Mouse (Mus musculus): ENCODE data around the gene Ak2. TPM values are rescaled to one million over a fixed set of nuclear protein-coding genes. Genes with fewer than 3 reads are reported as not detected.

The Ak2 gene
- polyA plus RNA-seq, 1 experiment from 2014 or later: 149 TPM

- ATAC-seq (replicated peaks; ENCODE audit: insufficient number of reproducible peaks, insufficient read depth, low FRiP score, low read depth): peak; percentile 98
- H3K9ac ChIP-seq: peak overlapping the region; percentile 84
- no peaks in the 10 kb centered on the region for H3K9me3 ChIP-seq (replicated peaks)
- H3K4me3 ChIP-seq: peak overlapping the region; percentile 88
- no peaks in the 10 kb centered on the region for H3K36me3 ChIP-seq
- H3K27ac ChIP-seq: peak overlapping the region; percentile 87
- WGBS: under 1% methylated on average over 49 of the region's 49 CpGs
- H3K4me2 ChIP-seq: peak overlapping the region; percentile 85
- H3K27me3 ChIP-seq: no peaks in the 10 kb centered on the region
- H3K4me1 ChIP-seq (replicated peaks): peaks cover 46% of the 10 kb centered on the region
Measured at GRCm38 (mm10) chr4:128993025-128993662, 1.4 kb downstream of the Ak2 start.

GRCm38 (mm10) chr4:128993675-128994074, 1.9 kb downstream of the Ak2 start:
- Histone ChIP-seq H3K9ac (peak overlapping the region; percentile 84), H3K4me3 (peak overlapping the region; percentile 88), H3K27me3 (no peaks in the 10 kb centered on the region), H3K36me3 (no peaks in the 10 kb centered on the region), H3K4me1 (replicated peaks) (peaks cover 52% of the 10 kb centered on the region), H3K27ac (peak overlapping the region; percentile 87), H3K9me3 (replicated peaks) (no peaks in the 10 kb centered on the region), H3K4me2 (peak overlapping the region; percentile 85)
- 2% methylated on average over 12 of the region's 12 CpGs for WGBS
- no peak for ATAC-seq (replicated peaks; ENCODE audit: insufficient number of reproducible peaks, insufficient read depth, low FRiP score, low read depth)

- no peaks in the 10 kb centered on the region for H3K27me3 ChIP-seq
- H3K4me2 ChIP-seq: 0 out of 2 replicates have a peak overlapping the region, but pooled peaks have one; percentile 85
- no peaks in the 10 kb centered on the region for H3K9me3 ChIP-seq (replicated peaks)
- no peak for ATAC-seq (replicated peaks; ENCODE audit: insufficient number of reproducible peaks, insufficient read depth, low FRiP score, low read depth)
- peak overlapping the region; percentile 1; the same call in 1 of the 2 replicates for H3K9ac ChIP-seq
- H3K4me1 ChIP-seq (replicated peaks): peaks cover 54% of the 10 kb centered on the region
- H3K36me3 ChIP-seq: peaks cover 14% of the 10 kb centered on the region
- H3K27ac ChIP-seq: no peak overlapping the region
- peak overlapping the region; percentile 88; the same call in 1 of the 2 replicates for H3K4me3 ChIP-seq
- WGBS: 63% methylated on average over 7 of the region's 7 CpGs
Measured at GRCm38 (mm10) chr4:128995238-128995637, 3.5 kb downstream of the Ak2 start.

- peaks cover 30% of the 10 kb centered on the region for H3K36me3 ChIP-seq
- peaks cover 60% of the 10 kb centered on the region for H3K4me1 ChIP-seq (replicated peaks)
- H3K27me3 ChIP-seq: no peaks in the 10 kb centered on the region
- ATAC-seq (replicated peaks; ENCODE audit: insufficient number of reproducible peaks, insufficient read depth, low FRiP score, low read depth): no peak
- H3K4me2 ChIP-seq: no peak overlapping the region
- WGBS: 60% methylated on average over 8 of the region's 8 CpGs
- H3K4me3 ChIP-seq: no peak overlapping the region
- H3K27ac ChIP-seq: no peak overlapping the region
- H3K9me3 ChIP-seq (replicated peaks): no peaks in the 10 kb centered on the region
- H3K9ac ChIP-seq: no peak overlapping the region
Measured at GRCm38 (mm10) chr4:128997258-128997657, 5.5 kb downstream of the Ak2 start.

- H3K27ac ChIP-seq: no peak overlapping the region
- no peak for ATAC-seq (replicated peaks; ENCODE audit: insufficient number of reproducible peaks, insufficient read depth, low FRiP score, low read depth)
- no peak overlapping the region for H3K4me2 ChIP-seq
- no peaks in the 10 kb centered on the region for H3K27me3 ChIP-seq
- H3K9me3 ChIP-seq (replicated peaks): no peaks in the 10 kb centered on the region
- H3K4me3 ChIP-seq: no peak overlapping the region
- peaks cover 39% of the 10 kb centered on the region for H3K36me3 ChIP-seq
- peaks cover 56% of the 10 kb centered on the region for H3K4me1 ChIP-seq (replicated peaks)
- 84% methylated on average over 8 of the region's 8 CpGs for WGBS
- H3K9ac ChIP-seq: no peak overlapping the region
Measured at GRCm38 (mm10) chr4:128998401-128998800, 6.6 kb downstream of the Ak2 start.

GRCm38 (mm10) chr4:129000786-129001185, 9.0 kb downstream of the Ak2 start:
- 72% methylated on average over 3 of the region's 3 CpGs for WGBS
- H3K4me1 ChIP-seq (replicated peaks): peaks cover 37% of the 10 kb centered on the region
- H3K4me2 ChIP-seq: no peak overlapping the region
- no peak overlapping the region for H3K9ac ChIP-seq
- H3K4me3 ChIP-seq: no peak overlapping the region
- no peak for ATAC-seq (replicated peaks; ENCODE audit: insufficient number of reproducible peaks, insufficient read depth, low FRiP score, low read depth)
- H3K9me3 ChIP-seq (replicated peaks): no peaks in the 10 kb centered on the region
- H3K27ac ChIP-seq: no peak overlapping the region
- peaks cover 53% of the 10 kb centered on the region for H3K36me3 ChIP-seq
- H3K27me3 ChIP-seq: no peaks in the 10 kb centered on the region

- Histone ChIP-seq H3K4me2 (no peak overlapping the region), H3K27ac (no peak overlapping the region), H3K4me1 (replicated peaks) (peaks cover 8% of the 10 kb centered on the region), H3K9ac (no peak overlapping the region), H3K36me3 (peaks cover 77% of the 10 kb centered on the region), H3K9me3 (replicated peaks) (no peaks in the 10 kb centered on the region), H3K27me3 (no peaks in the 10 kb centered on the region), H3K4me3 (no peak overlapping the region)
- 88% methylated on average over 8 of the region's 8 CpGs for WGBS
- no peak for ATAC-seq (replicated peaks; ENCODE audit: insufficient number of reproducible peaks, insufficient read depth, low FRiP score, low read depth)
Measured at GRCm38 (mm10) chr4:129003720-129004119, 12.0 kb downstream of the Ak2 start.

GRCm38 (mm10) chr4:129008006-129008519, 16.3 kb downstream of the Ak2 start:
- Histone ChIP-seq H3K9ac (no peak overlapping the region), H3K27ac (no peak overlapping the region), H3K4me1 (replicated peaks) (peaks cover 21% of the 10 kb centered on the region), H3K4me2 (no peak overlapping the region), H3K4me3 (no peak overlapping the region), H3K27me3 (no peaks in the 10 kb centered on the region), H3K36me3 (peaks cover 55% of the 10 kb centered on the region), H3K9me3 (replicated peaks) (no peaks in the 10 kb centered on the region)
- no peak for ATAC-seq (replicated peaks; ENCODE audit: insufficient number of reproducible peaks, insufficient read depth, low FRiP score, low read depth)
- WGBS: 82% methylated on average over 12 of the region's 12 CpGs

GRCm38 (mm10) chr4:129008672-129009071, 16.9 kb downstream of the Ak2 start:
- H3K4me2 ChIP-seq: no peak overlapping the region
- H3K36me3 ChIP-seq: peaks cover 50% of the 10 kb centered on the region
- no peaks in the 10 kb centered on the region for H3K27me3 ChIP-seq
- no peak overlapping the region for H3K4me3 ChIP-seq
- 64% methylated on average over 3 of the region's 3 CpGs for WGBS
- no peak overlapping the region for H3K27ac ChIP-seq
- no peak overlapping the region for H3K9ac ChIP-seq
- no peak for ATAC-seq (replicated peaks; ENCODE audit: insufficient number of reproducible peaks, insufficient read depth, low FRiP score, low read depth)
- H3K9me3 ChIP-seq (replicated peaks): no peaks in the 10 kb centered on the region
- peaks cover 21% of the 10 kb centered on the region for H3K4me1 ChIP-seq (replicated peaks)

- 60% methylated on average over 5 of the region's 5 CpGs for WGBS
Measured at GRCm38 (mm10) chr4:129009521-129009920, 17.8 kb downstream of the Ak2 start.

GRCm38 (mm10) chr4:129011604-129012121, 19.9 kb downstream of the Ak2 start:
- Histone ChIP-seq H3K4me3 (no peak overlapping the region), H3K27me3 (no peaks in the 10 kb centered on the region), H3K4me1 (replicated peaks) (peaks cover 31% of the 10 kb centered on the region), H3K36me3 (peaks cover 35% of the 10 kb centered on the region), H3K9ac (no peak overlapping the region), H3K27ac (peak overlapping the region; percentile 61), H3K9me3 (replicated peaks) (no peaks in the 10 kb centered on the region), H3K4me2 (no peak overlapping the region)
- ATAC-seq (replicated peaks; ENCODE audit: insufficient number of reproducible peaks, insufficient read depth, low FRiP score, low read depth): no peak; the same call in 1 of the 2 replicates
- WGBS: 30% methylated on average over 15 of the region's 15 CpGs

More at GRCm38 (mm10) chr4:129009521-129009920, 17.8 kb downstream of the Ak2 start:
- no peak overlapping the region for H3K4me3 ChIP-seq
- peaks cover 21% of the 10 kb centered on the region for H3K4me1 ChIP-seq (replicated peaks)
- 0 out of 2 replicates have a peak overlapping the region, but pooled peaks have one; percentile 7 for H3K27ac ChIP-seq
- H3K9ac ChIP-seq: no peak overlapping the region
- H3K4me2 ChIP-seq: no peak overlapping the region
- peaks cover 45% of the 10 kb centered on the region for H3K36me3 ChIP-seq
- no peaks in the 10 kb centered on the region for H3K9me3 ChIP-seq (replicated peaks)
- H3K27me3 ChIP-seq: no peaks in the 10 kb centered on the region
- ATAC-seq (replicated peaks; ENCODE audit: insufficient number of reproducible peaks, insufficient read depth, low FRiP score, low read depth): no peak
